Mouse (Mus musculus): ENCODE results near the gene Klhl5.
A peak's percentile ranks its signal among the peaks of the same experiment; 100 is the strongest.

The Klhl5 gene

DNA sequence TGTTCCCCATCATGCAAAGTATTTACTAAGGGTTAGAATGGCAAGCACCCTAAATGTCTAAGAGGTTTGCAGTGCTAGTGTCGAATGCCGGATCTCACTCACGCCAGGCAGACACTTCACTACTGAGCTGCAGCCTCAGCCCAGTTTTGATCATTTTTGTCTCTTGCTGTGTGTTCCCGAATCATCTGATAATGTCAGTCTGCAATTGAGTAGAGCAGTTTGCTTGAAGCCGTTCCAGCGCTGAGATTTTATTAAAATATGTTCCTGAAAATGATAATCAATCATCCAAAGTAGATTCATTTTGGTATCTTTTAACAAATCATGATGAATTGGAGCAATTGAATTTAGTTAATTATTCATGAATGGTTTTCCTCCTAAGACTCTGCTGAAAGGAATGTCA, 39.4 kb downstream of the Klhl5 start:
- Histone ChIP-seq H3K27me3 (ENCODE audit: control insufficient read depth, insufficient read depth, low read length, poor library complexity, severe bottlenecking) (no peaks in the 10 kb centered on the region), H3K36me3 (ENCODE audit: control insufficient read depth, insufficient read depth, low read length, poor library complexity, severe bottlenecking) (peaks cover 11% of the 10 kb centered on the region)
- no peak for DNase-seq (ENCODE audit: low read depth, low spot score)

DNA sequence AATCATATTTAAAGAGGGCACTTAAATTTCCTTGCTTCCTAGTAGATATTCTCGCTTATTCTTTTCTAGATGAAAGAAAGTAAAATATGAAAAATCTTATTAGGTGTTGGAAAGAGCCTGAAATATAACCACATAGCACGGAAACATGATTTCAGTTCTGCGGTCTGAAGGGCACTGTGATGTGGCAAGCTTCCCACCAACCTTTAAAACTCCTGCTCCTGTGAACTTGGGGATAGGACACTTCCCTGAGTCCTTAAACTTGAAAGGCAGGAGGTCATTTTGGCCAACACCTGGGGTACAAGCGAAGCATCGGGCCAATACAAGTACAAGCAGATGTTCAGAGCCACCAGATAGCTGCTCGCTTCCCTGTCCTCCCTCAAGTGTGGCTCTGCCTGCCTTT, 42.4 kb downstream of the Klhl5 start:
- peaks cover 5% of the 10 kb centered on the region; the same call in 1 of the 2 replicates for H3K36me3 ChIP-seq (ENCODE audit: control insufficient read depth, insufficient read depth, low read length, poor library complexity, severe bottlenecking)
- H3K27me3 ChIP-seq (ENCODE audit: control insufficient read depth, insufficient read depth, low read length, poor library complexity, severe bottlenecking), result no peaks in the 10 kb centered on the region
- DNase-seq (ENCODE audit: low read depth, low spot score), result no peak

DNA sequence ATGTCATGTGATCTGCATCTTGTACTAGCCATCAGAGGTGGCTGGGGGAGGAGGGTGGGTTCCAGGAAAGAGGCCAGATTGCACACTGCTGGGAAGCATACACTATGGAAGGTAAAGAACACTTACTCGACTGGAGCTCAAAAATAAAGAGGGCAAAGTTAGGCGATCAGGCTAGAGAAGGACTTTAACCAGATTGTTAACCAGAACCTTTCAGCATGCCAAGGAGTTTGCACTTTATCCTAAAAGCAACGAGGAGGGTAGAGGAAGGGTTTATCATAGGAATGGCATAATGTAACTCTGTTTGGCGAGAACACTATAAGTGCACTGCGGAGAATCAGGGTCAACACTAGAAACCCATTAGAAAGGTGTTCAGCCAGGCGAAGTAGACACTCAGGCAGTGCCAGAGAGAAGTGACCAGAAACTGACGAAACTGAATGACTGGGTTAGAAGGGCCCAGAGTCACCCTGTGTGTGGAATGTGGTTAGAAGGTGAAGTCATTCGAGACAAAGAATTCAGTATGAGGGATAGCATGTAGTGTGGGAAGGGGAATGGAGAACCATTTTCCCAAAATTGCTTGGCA, 43.1 kb downstream of the Klhl5 start:
- Histone ChIP-seq H3K27me3 (ENCODE audit: control insufficient read depth, insufficient read depth, low read length, poor library complexity, severe bottlenecking) (no peaks in the 10 kb centered on the region), H3K36me3 (ENCODE audit: control insufficient read depth, insufficient read depth, low read length, poor library complexity, severe bottlenecking) (peaks cover 5% of the 10 kb centered on the region; the same call in 1 of the 2 replicates)
- no peak for DNase-seq (ENCODE audit: low read depth, low spot score)

DNA sequence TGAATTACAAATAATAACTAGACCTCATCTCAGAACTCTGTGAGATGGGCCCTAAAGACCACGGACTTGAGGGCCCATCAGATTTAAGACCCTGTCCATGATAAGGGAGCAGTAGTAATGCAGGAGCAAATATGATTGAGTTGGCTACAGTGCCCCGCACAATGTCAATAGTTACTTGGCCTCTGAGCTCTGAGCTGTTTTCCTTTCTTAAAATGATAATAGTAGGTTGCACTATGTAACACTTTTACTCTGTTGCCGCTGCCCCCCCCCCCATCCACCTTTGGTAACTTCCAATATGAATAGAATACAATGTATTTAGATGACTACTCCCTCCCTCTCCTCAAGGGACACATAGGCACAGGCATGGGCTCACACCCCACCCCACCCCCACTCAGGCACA, 43.9 kb downstream of the Klhl5 start:
- H3K36me3 ChIP-seq (ENCODE audit: control insufficient read depth, insufficient read depth, low read length, poor library complexity, severe bottlenecking), result peaks cover 5% of the 10 kb centered on the region; the same call in 1 of the 2 replicates
- H3K27me3 ChIP-seq (ENCODE audit: control insufficient read depth, insufficient read depth, low read length, poor library complexity, severe bottlenecking), result no peaks in the 10 kb centered on the region
- no peak for DNase-seq (ENCODE audit: low read depth, low spot score)

DNA sequence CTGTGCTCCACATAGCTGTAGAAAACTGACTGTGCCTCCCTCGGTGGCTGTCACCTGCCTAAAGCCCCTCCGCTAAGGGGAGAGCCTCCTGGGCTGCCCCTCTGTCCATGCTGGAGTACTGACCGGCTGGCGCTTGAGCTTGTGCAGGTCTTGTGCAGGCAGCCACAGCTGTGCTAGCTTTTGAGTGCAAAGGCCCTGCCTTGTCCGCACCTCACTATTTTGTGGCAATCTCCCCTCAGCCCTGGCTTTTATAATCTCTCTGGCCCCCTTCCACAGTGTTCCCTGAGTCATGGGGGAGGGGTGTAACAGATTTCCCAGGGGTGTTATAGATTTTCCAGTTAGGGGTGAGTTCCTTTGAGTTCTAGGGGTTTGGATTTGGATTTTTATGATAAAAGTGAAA, 44.4 kb downstream of the Klhl5 start:
- no peaks in the 10 kb centered on the region for H3K27me3 ChIP-seq (ENCODE audit: control insufficient read depth, insufficient read depth, low read length, poor library complexity, severe bottlenecking)
- H3K36me3 ChIP-seq (ENCODE audit: control insufficient read depth, insufficient read depth, low read length, poor library complexity, severe bottlenecking), result peaks cover 5% of the 10 kb centered on the region; the same call in 1 of the 2 replicates
- no peak for DNase-seq (ENCODE audit: low read depth, low spot score)

DNA sequence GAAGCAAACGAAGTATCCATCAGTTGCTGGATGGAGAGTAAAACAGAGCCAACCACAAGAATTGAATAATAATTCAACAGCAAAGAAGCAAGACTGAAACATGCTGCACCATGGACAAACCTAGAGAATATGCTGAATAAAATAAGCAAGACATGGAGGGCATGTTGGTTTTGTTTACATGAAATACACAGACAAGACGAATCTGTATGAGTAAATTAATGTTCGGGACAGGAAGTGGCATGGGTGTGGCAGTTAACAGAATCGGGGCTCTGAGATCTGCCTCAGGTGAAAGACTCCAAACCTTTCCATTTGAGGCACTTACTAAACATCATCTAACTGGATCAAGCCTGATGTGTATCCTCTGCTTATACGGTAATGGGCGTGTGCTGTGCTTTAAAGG, 46.9 kb downstream of the Klhl5 start:
- peaks cover 2% of the 10 kb centered on the region; the same call in 1 of the 2 replicates for H3K36me3 ChIP-seq (ENCODE audit: control insufficient read depth, insufficient read depth, low read length, poor library complexity, severe bottlenecking)
- no peaks in the 10 kb centered on the region for H3K27me3 ChIP-seq (ENCODE audit: control insufficient read depth, insufficient read depth, low read length, poor library complexity, severe bottlenecking)
- DNase-seq (ENCODE audit: low read depth, low spot score), result no peak

DNA sequence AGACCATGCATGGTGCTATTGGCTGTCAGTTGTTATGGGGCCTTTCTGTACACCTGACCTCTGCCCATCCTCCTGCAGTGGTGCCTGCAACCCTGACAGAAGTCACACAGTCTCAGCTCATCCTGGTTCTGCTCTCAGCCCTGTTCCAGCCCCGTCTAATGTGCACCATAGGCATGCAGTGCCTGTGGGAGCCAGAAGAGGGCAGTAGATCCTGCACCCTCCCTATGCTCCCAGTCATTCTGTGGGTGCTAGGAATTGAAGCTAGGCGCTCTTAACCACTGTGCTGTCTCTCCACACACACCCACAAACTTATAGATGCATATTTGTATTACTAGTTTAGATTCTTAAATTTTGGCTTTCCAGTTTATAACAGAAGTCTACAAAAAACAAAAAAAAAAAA, 49.5 kb downstream of the Klhl5 start:
- peak; percentile 59 for DNase-seq (ENCODE audit: low read depth, low spot score)
- no peaks in the 10 kb centered on the region for H3K36me3 ChIP-seq (ENCODE audit: control insufficient read depth, insufficient read depth, low read length, poor library complexity, severe bottlenecking)
- H3K27me3 ChIP-seq (ENCODE audit: control insufficient read depth, insufficient read depth, low read length, poor library complexity, severe bottlenecking), result no peaks in the 10 kb centered on the region

DNA sequence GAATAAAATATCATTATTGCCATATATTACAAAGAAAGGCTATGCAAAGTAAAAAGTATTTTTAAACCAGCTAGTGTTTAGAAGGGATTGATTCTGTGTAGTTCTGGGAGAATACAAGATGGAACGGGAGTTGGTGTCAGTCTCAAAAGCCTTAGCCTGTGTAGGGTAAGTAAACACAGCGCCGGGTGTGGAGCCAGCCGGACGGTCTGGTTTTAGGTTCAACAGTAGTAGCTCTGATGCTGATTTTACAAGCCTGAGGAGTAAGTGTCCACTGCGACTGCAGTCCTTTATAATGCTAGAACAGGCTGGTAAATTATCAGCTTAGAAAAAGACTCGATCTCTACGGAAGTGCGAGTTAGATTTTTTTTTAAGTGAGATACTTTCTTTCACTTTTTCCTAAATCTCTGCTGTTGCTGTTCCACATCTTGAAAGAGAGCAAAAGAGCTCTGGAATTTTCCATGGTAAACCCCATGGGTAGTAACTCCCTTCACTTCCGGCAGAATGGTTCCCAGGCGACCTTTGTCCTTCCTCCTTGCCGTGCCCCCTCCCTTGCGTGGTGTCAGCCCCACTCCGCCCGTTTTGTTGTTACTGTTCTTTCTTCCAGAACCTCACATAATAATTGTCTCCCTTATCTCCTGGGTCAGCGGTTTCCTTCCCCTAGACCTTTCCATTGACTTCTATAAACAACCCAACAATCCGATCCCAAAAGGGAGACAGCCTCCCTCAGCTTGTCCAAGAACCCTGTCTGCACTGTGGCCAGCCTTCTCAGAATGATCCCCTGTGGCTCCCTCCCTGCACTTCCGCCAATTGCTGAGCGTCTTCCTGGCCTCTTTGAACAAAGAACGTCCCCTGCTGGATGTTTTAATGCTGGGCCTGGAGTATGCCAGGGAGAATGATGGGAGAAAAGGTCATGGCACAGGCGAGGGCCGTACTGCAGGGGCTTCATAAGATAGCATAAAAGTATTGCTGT, 50.4 kb downstream of the Klhl5 start:
- no peak for DNase-seq (ENCODE audit: low read depth, low spot score)
- no peaks in the 10 kb centered on the region for H3K36me3 ChIP-seq (ENCODE audit: control insufficient read depth, insufficient read depth, low read length, poor library complexity, severe bottlenecking)

DNA sequence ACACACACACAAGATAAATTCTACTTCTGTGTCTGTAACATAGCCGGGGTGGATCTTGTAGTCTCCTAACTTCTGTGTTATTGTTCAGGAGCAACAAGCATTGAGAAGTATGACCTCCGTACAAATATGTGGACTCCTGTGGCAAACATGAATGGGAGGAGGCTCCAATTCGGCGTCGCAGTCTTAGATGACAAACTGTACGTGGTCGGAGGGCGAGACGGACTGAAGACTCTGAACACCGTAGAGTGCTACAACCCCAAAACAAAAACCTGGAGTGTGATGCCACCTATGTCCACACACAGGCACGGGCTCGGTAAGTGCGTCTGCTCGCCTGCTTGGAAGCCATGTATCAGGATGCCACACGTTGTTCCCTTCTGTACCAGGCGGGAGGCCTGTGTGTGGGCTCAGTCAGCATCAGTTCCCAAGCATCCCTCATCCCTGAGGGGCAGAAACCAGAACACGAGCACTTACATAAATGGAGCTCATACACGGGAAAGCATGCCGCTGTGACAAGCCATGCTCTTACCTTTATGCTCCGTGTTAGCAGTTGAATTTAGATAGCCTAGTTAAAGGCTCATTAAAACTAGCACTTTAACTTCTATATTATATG, 51.5 kb downstream of the Klhl5 start:
- Histone ChIP-seq H3K27me3 (ENCODE audit: control insufficient read depth, insufficient read depth, low read length, poor library complexity, severe bottlenecking) (no peaks in the 10 kb centered on the region), H3K36me3 (ENCODE audit: control insufficient read depth, insufficient read depth, low read length, poor library complexity, severe bottlenecking) (no peaks in the 10 kb centered on the region)
- DNase-seq (ENCODE audit: low read depth, low spot score), result no peak

More for the DNA sequence above, 50.4 kb downstream of the Klhl5 start:
- H3K27me3 ChIP-seq (ENCODE audit: control insufficient read depth, insufficient read depth, low read length, poor library complexity, severe bottlenecking), result no peaks in the 10 kb centered on the region

DNA sequence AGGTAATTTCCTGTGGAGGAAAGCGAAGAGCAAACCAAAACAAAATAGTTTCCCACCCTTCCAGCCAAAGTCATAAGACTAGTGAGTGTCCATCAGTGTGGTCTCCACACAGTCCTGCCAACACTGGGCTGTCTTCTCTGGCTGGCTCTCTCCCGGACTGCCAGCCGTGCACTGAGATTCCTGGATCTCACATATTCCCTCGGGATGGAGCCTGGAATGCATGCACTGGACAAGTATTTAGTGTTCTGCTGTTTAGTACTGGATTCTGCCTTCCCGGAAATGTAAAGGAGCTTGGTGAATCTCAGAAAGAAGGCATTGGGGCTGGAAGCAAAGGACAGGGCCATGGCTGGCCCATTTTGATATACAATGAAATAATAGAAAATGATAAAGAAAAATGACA, 55.7 kb downstream of the Klhl5 start:
- no peak for DNase-seq (ENCODE audit: low read depth, low spot score)
- H3K36me3 ChIP-seq (ENCODE audit: control insufficient read depth, insufficient read depth, low read length, poor library complexity, severe bottlenecking), result peaks cover 2% of the 10 kb centered on the region; the same call in 1 of the 2 replicates
- H3K27me3 ChIP-seq (ENCODE audit: control insufficient read depth, insufficient read depth, low read length, poor library complexity, severe bottlenecking), result no peaks in the 10 kb centered on the region

DNA sequence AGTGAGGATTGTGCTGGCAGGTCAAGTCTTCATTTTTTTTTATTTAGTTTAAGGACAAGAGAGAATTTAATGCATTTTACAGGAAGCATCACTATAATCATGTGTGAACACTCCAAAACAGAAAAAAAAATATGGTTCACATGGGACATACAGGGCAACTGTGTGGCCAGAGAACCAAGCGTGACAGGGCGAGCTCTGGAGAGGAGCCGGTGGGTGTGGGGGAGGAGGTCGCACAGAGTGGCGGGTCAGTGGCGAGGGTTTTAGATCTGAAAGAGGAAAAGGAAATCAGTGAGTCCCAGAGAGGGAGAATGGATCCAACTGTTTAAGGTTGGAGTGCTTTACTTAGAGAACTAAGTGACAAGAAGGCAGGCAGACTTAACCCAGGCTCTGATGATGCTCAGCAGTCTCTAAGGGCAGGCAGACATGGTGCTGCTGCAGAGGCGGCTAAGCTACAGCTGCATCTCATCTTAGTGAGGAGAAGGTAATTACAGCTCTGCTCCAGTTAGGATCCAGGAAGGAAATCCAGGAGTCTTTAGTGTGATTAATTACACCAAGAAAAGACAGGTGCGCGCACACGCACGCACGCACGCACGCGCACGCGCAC, 56.3 kb downstream of the Klhl5 start:
- H3K36me3 ChIP-seq (ENCODE audit: control insufficient read depth, insufficient read depth, low read length, poor library complexity, severe bottlenecking), result peaks cover 2% of the 10 kb centered on the region; the same call in 1 of the 2 replicates
- no peaks in the 10 kb centered on the region for H3K27me3 ChIP-seq (ENCODE audit: control insufficient read depth, insufficient read depth, low read length, poor library complexity, severe bottlenecking)
- DNase-seq (ENCODE audit: low read depth, low spot score), result no peak

DNA sequence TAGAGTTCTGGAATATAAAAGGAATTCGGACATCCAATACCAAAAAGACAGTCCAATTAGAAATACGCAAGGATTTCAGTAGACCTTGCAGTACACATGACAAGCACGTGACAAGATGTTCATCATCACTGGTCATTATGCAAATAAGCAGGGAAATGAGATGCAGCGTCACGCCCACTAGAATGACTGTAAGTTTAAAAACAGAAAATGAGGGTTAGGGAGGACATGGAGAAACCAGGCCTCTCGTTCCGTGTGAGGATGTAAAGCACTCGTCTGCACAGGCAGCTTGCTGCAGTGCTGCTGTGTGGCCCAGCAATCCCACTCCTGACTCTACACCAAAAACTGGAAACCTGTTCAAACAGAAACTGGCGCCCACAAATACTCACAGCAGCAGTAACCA, 62.9 kb downstream of the Klhl5 start:
- DNase-seq (ENCODE audit: low read depth, low spot score), result peak; percentile 55
- Histone ChIP-seq H3K36me3 (ENCODE audit: control insufficient read depth, insufficient read depth, low read length, poor library complexity, severe bottlenecking) (no peaks in the 10 kb centered on the region), H3K27me3 (ENCODE audit: control insufficient read depth, insufficient read depth, low read length, poor library complexity, severe bottlenecking) (no peaks in the 10 kb centered on the region)

DNA sequence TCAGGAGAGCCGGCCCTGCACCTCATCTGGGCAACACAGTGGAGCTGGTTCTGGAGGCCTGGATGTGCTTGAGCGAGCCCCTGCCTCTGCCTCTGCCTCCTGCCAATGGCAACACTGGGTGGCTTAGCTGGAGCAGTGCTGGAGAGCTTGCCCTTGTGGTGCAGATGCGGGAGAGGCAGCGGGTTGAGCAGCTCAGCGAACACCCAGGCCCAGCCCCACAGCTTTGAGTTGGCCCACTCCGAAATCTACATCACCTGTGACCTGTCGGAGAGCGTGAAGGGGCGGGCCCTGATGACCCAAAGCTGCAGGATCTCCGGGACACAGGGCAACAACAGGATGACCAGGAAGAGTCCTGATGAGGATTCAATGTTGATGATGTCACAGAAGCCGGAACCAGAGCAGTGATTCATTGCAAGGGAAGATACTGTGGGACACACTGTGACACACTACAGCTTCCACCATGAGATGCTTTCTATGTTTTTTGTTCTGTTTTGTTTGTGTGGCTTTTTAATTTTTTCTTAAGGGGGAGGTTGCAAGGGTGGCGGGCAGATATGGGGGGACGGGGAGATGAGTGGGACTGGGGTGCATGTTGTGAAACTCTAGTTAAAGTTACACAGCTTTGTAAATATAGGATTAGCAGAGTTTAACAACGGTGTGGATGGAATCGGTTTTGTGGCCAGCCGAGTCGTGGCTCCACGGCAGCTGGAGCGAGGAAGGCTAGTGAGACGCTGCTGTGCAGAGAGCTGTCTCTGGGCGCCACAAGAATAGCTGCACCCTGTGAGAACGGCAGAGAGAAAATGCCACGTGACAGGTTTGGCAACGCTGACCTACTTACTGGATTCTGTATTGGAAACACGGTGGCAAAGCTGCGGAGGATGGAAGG, 67.9 kb downstream of the Klhl5 start:
- DNase-seq (ENCODE audit: low read depth, low spot score), result no peak
- Histone ChIP-seq H3K27me3 (ENCODE audit: control insufficient read depth, insufficient read depth, low read length, poor library complexity, severe bottlenecking) (no peaks in the 10 kb centered on the region), H3K36me3 (ENCODE audit: control insufficient read depth, insufficient read depth, low read length, poor library complexity, severe bottlenecking) (no peaks in the 10 kb centered on the region)

DNA sequence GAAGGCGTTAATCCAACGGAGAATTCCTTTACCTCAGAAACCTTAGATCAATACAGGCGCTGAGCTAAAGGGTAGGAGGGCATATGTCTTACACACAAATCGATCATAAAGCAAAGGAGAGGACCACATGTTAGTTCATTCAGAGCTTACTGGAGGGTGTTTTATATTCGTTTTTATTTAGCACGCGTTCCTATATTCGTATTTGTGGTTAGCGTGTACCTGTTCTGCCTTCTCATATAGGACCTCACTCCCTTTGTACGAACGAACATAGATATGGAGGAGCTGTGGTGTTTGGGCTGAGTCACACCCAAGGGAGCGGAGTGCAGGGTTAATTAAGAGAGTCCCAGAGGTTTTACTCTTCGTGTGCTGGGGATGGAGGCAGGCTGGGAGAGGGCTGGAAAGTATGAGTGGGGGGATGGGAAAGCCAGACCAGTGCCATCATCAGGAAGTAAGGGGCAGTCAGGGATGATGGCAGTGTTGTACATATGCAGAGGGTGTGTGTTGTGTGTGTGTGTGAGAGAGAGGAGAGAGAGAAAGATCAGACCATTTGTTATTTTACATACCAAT, 68.7 kb downstream of the Klhl5 start:
- no peak for DNase-seq (ENCODE audit: low read depth, low spot score)
- no peaks in the 10 kb centered on the region for H3K36me3 ChIP-seq (ENCODE audit: control insufficient read depth, insufficient read depth, low read length, poor library complexity, severe bottlenecking)
- H3K27me3 ChIP-seq (ENCODE audit: control insufficient read depth, insufficient read depth, low read length, poor library complexity, severe bottlenecking), result no peaks in the 10 kb centered on the region
